Mouse (Mus musculus): ENCODE data around the gene Kif15. TPM values are rescaled to one million over a fixed set of nuclear protein-coding genes. Genes with fewer than 3 reads are reported as not detected.

The Kif15 gene
- 3.2 TPM for polyA plus RNA-seq (2017; shearing (Covaris generic))

DNA sequence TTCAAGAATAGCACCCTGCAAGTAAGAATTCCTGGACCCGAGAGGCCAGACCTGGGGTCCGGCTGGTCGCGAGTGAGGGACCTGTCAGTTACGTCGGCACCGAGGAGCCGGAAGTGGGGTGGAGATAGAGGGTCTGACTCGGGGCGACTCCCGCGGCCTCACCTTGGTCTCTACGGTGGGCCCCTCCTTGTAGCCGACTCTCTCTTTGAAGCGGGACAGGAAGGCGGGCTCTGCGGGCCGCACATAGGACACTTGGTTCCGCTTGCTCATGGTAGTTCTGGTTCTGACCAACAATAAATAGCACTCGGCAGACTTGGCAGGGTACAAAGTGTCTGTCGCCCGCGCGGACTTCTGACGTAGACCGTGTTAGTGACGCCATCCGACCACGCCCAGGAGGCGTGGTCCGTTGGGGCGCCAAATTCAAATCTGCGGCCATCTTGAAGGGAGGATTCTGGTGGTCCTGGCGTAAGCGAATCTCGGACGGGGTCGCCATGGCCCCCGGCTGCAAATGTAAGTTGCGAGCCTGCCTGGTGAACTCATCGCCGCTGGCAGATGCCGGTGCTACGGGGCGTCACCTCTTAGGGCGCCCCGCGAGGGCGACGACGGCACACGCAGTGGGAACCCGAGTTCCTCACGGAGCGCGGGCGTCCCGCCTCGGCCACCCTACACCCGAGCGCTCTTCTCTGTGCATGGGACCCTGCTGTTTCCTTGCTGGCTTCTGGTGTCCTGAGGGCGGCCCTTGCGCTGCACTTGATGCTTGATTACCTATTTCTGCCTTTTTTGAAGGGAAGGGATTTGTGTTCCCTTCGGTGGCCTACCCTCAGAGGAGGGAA lies at the start of gene Kif15, which contains the start of gene 1110059G10Rik:
Kif15 (plus strand) TSS at position 404 of the 833 bp plus-strand sequence.
1110059G10Rik (minus strand) TSS at position 358 of the 833 bp plus-strand sequence.

DNA sequence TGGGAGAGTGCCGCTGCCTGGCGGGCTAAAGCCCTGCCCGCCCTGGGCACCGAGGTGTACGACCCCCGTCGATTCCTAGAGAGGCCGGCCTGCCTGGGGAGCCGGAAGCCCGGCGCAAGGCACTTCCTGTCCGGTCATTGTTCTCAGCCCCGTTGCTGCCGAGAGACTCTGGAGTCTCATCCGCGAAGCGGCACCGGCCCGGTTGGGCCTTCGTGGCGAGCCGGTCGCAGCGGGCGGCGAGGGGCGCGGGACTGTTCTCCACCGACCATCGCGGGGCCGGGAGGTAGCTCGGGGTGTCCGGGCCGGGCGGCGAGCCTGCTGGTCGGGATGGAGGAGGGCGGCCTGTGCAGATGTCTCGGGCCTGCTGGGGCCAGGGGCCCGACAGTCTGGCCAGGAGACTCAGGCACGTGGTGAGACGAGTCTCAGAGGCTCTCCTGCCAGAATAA lies 27.9 kb upstream of the Kif15 start, which contains the start of gene Zfp105:
Zfp105 (plus strand) TSS at position 137 of the 446 bp plus-strand sequence.

DNA sequence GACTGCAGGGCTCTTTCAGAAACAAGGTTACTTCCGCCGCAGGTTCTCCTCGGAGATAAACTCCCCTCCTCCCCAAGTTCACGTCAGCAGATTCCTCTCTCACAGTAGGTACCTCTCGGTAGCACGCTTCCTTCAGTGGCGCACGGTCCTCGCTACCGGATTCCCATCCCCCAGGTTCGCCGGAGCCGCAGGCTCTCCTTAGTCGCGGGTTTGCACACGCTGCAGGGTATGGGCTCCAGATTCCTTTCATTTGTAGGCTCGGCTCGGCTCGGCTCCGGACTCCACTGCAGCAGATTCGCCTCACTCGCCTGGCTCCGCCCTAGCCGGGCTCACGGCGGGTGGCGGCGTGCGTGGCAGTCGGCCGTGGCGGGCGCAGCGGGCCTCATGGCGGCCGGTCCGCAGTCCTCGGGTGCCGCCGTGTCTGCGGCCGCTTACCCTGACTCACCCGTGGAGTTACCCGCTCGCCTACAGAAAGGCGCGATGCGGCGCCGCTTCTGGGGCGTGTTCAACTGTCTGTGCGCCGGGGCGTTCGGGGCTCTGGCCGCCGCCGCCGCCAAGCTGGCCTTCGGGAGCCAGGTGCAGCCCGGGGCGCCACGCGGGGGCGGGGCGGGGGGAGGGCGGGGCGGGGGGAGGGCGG lies 70.3 kb downstream of the Kif15 start, which contains the start of gene Tmem42:
Tmem42 (plus strand) TSS at position 332 of the 637 bp plus-strand sequence.

DNA sequence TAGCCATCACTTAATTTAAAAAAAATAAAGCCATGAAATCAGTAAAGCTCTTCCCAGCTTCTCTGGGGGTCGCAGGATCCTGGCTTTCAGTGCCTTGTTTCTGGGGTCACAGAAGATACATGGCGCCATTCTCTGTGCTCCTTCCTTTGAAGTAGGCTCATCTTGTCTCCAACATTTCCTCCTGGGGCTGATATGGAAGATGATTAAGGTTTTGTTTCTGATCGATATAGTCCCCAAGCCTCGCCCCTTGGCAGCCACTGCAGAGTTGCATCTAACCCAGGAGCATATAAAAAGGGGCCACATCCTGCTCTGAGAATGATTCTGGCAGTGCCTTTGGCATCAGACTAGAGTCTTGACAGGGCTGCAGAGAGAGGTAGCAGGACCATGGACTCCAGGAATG lies 83.6 kb downstream of the Kif15 start, which contains the start of gene Tgm4:
Tgm4 (plus strand) TSS at position 301 of the 400 bp plus-strand sequence.

Other genes with a start within 250 kb of the Kif15 start
- not detected for gene Topaz1, start 203.7 kb upstream of the Kif15 start, polyA plus RNA-seq (2017; shearing (Covaris generic))
- 9.3 TPM for gene Tcaim, start 145.5 kb upstream of the Kif15 start, polyA plus RNA-seq (2017; shearing (Covaris generic))
- gene Gm35549, start 107.0 kb upstream of the Kif15 start, polyA plus RNA-seq (2017; shearing (Covaris generic)): not detected
- gene Zfp445, start 85.0 kb upstream of the Kif15 start, polyA plus RNA-seq (2017; shearing (Covaris generic)): 50.3 TPM
- 2.5 TPM for gene Zkscan7, start 65.4 kb upstream of the Kif15 start, polyA plus RNA-seq (2017; shearing (Covaris generic))
- gene Zfp105, start 28.0 kb upstream of the Kif15 start, polyA plus RNA-seq (2017; shearing (Covaris generic)): 0.24 TPM
- 27.5 TPM for gene 1110059G10Rik, start within 50 bp of the Kif15 start, polyA plus RNA-seq (2017; shearing (Covaris generic))
- 14.2 TPM for gene Tmem42, start 70.3 kb downstream of the Kif15 start, polyA plus RNA-seq (2017; shearing (Covaris generic))
- 1.1 TPM for gene Tgm4, start 83.7 kb downstream of the Kif15 start, polyA plus RNA-seq (2017; shearing (Covaris generic))
- gene Zdhhc3, start 162.2 kb downstream of the Kif15 start, polyA plus RNA-seq (2017; shearing (Covaris generic)): 63.2 TPM
- gene Exosc7, start 162.2 kb downstream of the Kif15 start, polyA plus RNA-seq (2017; shearing (Covaris generic)): 56.0 TPM
- gene Clec3b, start 199.9 kb downstream of the Kif15 start, polyA plus RNA-seq (2017; shearing (Covaris generic)): not detected